Mouse (Mus musculus): ENCODE data around the gene Hist2h2ab. TPM values are rescaled to one million over a fixed set of nuclear protein-coding genes. Genes with fewer than 3 reads are reported as not detected.
"Not testable (repeated sequence)": the region's sequence is repeated elsewhere in the genome, so short reads cannot be mapped to it uniquely, and the experiment has no call there.

The Hist2h2ab gene
- total RNA-seq (2021) = 10 to 100 TPM; 16.7 to 16.8 TPM
- long read RNA-seq = 0 reads

DNA sequence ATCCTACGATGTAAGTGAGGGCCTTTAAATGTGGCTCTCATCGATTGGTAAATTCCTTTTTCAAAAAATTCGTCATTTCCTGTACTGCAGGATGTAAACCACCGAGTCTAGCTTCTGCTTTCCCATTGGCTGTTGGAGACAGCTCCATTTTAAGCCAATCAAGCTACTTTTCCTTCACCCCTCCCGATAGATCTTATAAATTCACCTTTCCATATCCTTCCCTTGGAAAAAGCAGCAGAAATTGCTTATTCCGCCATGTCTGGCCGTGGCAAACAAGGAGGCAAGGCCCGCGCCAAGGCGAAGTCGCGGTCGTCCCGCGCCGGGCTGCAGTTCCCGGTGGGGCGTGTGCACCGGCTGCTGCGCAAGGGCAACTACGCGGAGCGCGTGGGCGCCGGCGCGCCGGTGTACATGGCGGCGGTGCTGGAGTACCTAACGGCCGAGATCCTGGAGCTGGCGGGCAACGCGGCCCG is at the start of gene Hist2h2ab, which contains the start of gene Bola1:
TSS of gene Hist2h2ab (plus strand) at position 205 of the 470 bp plus-strand sequence.
TSS of gene Bola1 (minus strand) at position 49 of the 470 bp plus-strand sequence.
- DNase-seq (ENCODE audit: low spot score in 2 of 2) = peak; percentile 73 to 82

DNA sequence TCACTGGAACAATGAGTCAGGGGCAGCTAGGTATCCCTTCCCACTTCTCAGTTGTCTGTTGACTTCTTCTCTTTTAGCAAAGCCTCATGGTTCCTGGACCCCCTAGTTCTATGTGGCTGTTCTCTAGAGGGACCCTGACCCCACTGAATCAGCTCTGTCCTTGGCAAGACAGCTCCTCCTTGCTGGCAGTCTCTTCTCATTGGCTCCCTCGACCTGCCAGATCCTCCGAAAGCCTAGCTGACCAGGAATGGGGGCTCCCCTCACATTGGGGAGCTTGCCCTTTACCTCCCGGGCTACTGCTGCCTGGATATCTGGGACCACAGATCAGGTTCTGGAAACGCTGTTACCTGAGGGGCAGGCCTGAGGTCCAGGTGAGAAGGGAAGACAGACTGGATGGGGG is 49.4 kb upstream of the Hist2h2ab start:
- DNase-seq (ENCODE audit: low spot score in 2 of 2) = no peak

DNA sequence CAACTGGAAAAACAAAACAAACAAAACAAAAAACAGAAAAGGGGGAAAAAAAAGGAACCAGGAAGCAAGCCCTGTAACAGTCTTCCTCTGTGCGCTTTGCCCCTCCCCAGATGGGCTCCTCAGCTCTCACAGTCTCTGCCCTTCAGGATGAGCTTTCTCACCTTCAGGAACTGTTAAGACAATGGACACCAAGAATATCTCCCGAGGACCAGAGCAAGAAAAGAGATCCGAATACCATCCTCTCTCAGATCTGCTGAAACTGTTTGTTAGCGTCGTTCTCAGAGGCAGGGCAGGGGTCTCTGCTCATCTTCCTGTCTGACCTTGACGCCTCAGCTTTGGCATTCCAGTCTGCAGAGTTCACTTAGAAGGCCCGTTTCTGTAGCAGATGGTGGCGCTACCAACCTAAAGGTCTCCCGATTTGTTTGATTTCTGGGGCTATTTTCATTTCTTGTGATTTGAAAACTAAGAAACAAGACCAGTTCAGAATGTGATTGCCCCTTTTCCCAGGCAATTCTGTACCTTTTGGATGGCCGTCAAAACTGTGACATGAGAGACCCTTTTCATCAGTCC is 48.6 kb upstream of the Hist2h2ab start:
- no peak for DNase-seq (ENCODE audit: low spot score in 2 of 2)

GRCm38 (mm10) chr3:96171583-96172196 is 48.0 kb upstream of the Hist2h2ab start:
- DNase-seq (ENCODE audit: low spot score in 2 of 2) = no peak

- peak; percentile 82 to 84 for DNase-seq (ENCODE audit: low spot score in 2 of 2)
Observed at GRCm38 (mm10) chr3:96172197-96173178, 47.2 kb upstream of the Hist2h2ab start, which contains the start of gene Sf3b4. Gene Sf3b4 (plus strand): TSS chr3:96172332.

DNA sequence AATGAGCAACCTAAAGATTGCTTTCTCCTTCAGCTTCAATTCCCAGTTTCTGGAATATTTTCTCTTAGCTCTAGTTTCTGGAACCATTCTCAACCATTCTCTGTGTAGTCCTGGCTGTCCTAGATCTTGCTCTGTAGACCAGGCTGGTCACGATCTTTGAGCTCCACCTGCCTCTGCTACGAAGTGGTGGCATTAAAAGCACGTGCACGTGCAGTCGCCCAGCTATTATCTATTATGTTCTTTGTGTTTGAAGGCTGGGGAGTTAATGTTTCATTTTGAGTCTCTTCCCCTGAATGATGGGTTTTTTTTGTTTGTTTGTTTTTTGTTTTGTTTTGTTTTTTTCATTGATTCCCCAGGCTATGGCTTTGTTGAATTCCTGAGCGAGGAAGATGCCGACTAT is 46.5 kb upstream of the Hist2h2ab start:
- no peak for DNase-seq (ENCODE audit: low spot score in 2 of 2)

DNA sequence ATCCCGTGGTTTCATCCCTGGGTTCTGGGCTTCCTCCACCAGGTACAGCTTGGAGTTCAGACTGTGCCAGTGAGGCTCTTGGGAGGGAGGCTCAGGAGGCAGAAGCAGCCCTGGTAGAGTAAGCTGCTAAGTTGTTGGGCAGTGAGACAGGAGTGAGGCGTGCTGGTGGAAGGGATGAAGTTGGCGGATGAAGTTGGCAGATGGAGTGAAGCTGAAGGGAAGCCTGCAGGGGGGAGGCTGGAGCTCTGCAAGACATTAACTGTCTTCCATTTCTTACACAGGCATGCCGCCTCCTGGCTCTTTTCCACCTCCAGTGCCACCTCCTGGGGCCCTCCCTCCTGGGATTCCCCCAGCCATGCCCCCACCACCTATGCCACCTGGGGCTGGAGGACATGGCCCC is 45.6 kb upstream of the Hist2h2ab start:
- not testable (repeated sequence) for DNase-seq (ENCODE audit: low spot score in 2 of 2)

DNA sequence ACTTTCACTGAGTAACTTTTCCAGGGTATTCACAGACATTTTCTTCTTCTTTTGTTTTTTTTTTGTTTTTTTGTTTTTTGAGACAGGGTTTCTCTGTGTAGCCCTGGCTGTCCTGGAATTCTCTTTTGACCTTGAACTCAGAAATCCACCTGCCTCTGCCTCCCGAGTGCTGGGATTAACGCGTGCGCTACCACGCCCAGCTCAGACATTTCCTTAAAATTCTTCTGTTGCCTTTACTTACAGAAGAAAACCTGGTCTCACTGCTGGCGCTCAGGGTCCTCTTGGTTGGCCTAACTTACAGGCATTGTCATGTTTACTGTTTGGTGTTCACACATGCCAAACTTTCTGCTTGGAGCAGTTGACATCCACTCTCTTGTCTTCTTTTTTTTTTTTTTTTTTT is 44.4 kb upstream of the Hist2h2ab start:
- no peak for DNase-seq (ENCODE audit: low spot score in 2 of 2)

DNA sequence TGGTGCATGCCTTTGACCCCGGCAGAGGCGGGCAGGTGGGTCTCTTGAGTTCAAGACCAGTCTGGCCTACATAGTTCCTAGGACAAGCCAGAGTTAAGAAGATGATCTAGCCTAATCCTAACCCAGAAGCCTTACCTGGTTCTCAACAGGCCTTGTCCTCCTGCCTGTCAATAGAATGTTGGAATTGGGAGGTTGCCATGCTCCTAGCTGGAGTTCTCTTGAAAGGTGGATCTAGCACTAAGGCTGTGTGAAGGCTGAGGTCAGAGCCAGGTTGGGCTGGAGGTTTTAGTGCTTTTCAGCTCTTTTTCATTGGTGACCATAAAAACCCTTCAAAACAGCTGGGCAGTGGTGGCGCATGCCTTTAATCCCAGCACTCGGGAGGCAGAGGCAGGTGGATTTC is 41.2 kb upstream of the Hist2h2ab start:
- DNase-seq (ENCODE audit: low spot score in 2 of 2) = no peak

DNA sequence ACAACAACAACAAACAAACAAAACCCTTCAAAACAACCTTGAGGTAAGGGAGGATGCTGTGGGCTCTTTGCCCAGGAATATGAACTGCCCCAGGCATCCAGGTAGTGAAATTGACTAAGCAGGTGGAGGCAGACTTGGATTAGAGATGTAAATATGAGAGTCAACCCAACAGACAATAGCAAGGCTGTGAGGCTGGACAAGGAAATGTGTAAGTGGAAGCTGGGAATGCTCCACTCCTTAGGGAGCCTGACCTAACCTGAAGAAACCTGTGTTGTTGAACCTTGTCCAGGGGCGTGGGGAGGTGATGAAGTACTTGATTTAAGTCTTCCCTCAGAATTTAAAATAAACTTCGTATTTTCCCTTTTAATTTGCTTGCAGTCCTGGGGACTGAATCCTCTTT is 40.8 kb upstream of the Hist2h2ab start:
- DNase-seq (ENCODE audit: low spot score in 2 of 2) = no peak

DNA sequence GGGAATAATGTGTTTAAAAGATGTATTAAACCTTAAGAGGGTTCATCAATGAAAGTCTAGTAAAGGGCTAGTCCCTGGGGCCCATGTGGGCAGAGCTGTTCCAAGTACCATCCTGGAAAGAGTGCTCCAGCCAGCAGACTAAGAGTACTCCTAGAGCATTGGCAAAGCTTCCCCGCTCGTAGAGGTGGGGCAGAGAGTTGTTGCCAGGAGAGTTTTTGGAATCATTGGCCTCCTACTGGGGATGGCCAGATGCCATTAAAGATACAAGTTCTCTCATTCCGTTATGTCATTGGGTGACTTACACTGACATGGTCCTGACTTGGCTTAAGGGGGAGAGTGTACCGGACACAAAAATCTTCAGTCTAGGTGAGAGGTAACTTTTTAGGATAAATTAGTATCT is 40.1 kb upstream of the Hist2h2ab start:
- DNase-seq (ENCODE audit: low spot score in 2 of 2) = no peak

- peak; percentile 75 to 79 for DNase-seq (ENCODE audit: low spot score in 2 of 2)
Observed at GRCm38 (mm10) chr3:96180727-96181477, 38.8 kb upstream of the Hist2h2ab start, which contains the start of gene Sv2a. Gene Sv2a (plus strand): TSS chr3:96181151.

DNA sequence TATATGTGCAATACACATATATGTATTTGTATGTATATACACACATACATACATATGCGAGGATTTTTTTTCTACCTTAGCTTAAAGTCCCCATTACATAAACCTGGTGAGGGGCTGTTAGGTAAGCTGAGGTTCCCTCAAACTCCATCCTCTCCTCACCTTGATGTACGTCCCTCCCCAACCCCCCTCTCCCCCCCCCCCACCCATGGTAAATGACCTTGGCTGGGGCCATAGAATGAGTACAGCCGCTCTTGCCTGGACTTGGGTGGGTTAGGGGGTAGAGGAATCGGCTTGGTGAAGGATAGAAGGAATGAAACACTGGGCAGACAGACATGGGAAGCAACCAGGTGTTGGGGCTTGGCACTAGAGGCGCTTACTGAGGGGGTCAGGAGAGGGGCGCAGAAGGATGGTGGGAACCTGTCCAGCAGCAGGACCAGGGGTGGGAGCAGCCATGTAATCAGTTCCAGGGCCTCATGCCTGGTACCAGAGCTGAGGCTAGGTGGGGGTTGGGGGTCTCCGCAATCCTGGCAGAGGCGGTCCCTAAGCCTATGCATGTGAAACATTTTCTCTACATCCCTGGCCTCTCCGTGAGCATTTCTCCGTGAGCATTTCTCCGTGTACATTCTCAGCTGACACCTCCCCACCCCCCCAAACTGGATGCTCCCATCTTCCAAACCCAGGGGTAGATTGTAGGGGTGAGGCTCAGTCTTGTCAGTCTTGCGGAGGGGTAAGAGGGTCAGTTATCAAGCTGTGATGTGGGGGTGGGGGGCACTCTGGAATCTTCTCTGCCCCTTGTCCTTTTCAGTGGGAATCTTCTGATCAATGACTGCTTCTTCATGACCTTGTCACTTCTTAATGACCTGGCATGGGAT is 37.9 kb upstream of the Hist2h2ab start:
- no peak for DNase-seq (ENCODE audit: low spot score in 2 of 2)

DNA sequence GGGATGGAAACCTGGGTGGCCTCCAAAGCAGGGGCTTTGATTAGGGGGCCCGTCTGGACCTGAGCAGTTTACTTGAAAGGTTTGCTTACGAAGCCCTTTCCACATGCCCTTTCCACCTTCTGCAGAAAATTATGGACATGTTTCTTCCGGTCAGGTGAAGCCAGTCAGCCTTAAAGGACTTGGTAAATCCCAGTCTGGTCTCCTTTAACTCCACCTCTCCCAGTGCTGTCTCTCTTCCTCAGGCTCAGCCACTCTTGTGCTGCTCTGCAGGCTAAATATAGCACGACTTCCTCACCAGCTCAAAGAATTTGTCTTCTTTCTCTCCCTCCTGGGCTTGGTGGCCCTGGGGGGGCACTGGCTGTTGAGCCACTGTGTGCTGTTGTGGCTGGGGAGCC is 37.3 kb upstream of the Hist2h2ab start:
- no peak for DNase-seq (ENCODE audit: low spot score in 2 of 2)

DNA sequence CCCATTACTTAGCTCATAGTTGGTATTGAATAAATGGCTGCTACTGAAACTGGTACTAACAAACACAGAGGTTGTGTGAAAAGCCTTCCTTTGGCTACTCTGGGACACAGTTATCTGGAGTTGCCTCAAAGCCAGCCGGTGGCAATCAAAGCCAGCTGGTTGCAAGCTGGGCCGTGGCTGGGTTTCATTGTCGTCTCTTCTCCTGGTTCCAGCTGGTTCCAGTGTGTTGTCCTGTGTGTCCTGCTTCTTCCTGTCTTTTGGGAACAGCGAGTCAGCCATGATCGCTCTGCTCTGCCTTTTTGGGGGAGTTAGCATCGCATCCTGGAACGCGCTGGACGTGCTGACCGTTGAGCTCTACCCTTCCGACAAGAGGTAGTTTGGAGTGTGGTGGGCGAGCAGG is 26.7 kb upstream of the Hist2h2ab start:
- no peak for DNase-seq (ENCODE audit: low spot score in 2 of 2)

GRCm38 (mm10) chr3:96194966-96195365 is 24.7 kb upstream of the Hist2h2ab start:
- DNase-seq (ENCODE audit: low spot score in 2 of 2) = no peak

DNA sequence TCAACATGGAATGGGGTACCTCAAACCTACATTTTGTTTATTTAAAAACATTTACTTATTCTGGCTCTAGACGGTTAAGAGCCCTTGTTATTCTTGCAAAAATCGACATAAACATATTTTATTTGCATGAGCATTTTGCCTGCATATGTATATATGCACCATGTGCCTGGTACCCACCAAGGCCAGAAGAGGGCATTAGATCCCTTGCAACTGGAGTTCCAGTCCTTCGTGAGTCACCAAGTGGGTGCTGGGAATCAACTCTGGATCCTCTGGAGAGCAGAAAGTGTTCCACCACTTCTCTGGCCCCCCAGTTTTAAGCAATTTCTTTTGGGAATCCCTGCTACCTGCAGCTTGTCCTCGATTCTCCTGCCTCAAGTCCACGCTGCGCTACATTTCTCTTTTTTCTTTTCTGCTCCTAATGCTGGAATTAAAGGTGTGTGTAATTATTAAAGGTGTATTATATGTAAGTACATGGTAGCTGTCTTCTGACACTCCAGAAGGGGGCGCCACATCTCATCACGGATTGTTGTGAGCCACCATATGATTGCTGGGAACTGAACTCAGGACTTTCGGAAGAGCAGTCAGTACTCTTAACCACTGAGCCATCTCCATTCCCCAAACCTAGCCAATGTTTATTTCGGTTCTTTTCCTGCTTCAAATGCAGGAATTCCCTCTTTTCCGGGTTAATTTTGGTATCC is 23.9 kb upstream of the Hist2h2ab start:
- no peak for DNase-seq (ENCODE audit: low spot score in 2 of 2)

DNA sequence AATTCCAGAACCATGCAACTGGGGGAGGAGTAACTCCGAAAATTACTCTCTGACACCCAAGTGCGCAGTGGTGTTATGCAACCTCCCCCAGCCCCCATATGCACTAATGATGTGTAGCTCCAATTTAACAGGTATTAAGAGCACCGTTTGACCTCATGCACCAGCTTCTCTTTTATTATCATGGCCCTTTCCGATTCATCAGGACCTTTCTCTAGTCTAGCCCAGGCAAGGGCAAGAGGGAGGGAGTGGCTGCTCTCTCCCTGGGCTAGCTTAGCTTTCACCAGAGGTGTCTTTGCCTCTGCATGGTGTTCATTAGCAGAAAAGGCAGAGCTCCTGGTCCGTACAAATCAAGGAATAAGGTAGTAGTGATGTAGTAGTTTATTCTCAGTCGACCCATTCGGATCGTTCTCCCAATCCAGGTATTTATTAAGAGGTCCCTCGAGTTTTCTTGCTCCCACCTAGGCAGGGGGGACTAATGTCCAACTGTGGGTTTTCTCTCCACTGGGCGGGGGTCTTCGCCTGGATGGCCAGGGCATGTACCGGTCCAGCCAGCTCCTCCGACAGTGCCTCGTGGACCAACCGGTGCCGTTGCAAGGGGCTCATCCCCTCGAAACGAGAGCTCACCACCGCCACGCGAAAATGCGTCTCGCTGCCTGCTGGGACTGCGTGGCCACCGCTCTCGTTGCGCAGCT is 23.1 kb upstream of the Hist2h2ab start:
- DNase-seq (ENCODE audit: low spot score in 2 of 2) = no peak

Data from layer of hippocampus, postnatal 10 days (tissue).